Mouse (Mus musculus): ENCODE measurements at regions not wholly inside any gene's neighbourhood (a gene's known extent, or its start where the extent isn't known, plus 50 kb on each side); places are given as distances from the start of the nearest gene placed in this dataset.

DNA sequence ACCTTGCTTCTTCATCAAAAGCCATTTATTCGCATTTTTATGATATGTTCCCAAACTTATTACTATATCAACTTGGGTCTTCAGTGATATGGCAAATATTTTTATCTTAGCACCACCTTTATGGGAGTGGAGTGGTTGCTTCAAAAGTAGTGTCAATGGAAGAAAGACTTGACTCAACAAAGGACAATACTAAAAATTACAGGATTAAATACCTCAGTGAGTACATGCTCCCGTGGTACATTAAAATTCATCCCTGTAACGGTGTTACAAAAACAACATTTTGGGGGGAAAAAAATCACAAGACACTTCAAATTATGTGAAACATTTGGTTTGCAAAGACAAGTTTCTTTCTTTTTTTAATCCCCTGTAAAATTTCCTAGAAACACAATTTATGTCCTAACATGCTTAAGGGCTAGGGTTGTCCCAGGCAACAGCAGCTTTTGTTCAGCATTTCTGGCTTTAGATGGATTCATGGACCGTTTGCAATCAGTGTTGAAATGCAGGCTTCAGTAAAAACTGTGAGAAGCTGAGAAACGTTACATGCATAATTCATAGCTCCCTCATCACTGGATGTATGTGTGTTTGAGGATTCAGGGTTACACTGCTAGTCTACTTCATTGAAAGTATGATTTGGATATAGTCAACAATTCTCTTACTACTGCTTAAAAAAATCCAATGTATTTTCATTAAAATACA, 700.8 kb upstream of the Tenm2 start:
- no peak overlapping the region for H3K27ac ChIP-seq (ENCODE audit: low read length)
- ATAC-seq (no peak), DNase-seq (ENCODE audit: low spot score) (no peak)
- no peaks in the 10 kb centered on the region for H3K9me3 ChIP-seq (ENCODE audit: low read length)
- H3K4me3 ChIP-seq (ENCODE audit: low read depth, low read length) = no peak overlapping the region
- no peaks in the 10 kb centered on the region for H3K4me1 ChIP-seq (ENCODE audit: insufficient read depth, low read depth, low read length)
- no peak overlapping the region for H3K9ac ChIP-seq (replicated peaks; ENCODE audit: low read depth)
- 78% methylated on average over 5 of the region's 5 CpGs for WGBS
- no peaks in the 10 kb centered on the region for H3K27me3 ChIP-seq (replicated peaks; ENCODE audit: insufficient read depth, low read length)
- TF ChIP-seq EP300 (IDR thresholded peaks at IDR 0.05) (no peak), CTCF (IDR thresholded peaks at IDR 0.05) (no peak)
- no peaks in the 10 kb centered on the region for H3K36me3 ChIP-seq (ENCODE audit: insufficient read depth, low read length)
- no peak overlapping the region for H3K4me2 ChIP-seq (replicated peaks; ENCODE audit: low read depth, low read length)

DNA sequence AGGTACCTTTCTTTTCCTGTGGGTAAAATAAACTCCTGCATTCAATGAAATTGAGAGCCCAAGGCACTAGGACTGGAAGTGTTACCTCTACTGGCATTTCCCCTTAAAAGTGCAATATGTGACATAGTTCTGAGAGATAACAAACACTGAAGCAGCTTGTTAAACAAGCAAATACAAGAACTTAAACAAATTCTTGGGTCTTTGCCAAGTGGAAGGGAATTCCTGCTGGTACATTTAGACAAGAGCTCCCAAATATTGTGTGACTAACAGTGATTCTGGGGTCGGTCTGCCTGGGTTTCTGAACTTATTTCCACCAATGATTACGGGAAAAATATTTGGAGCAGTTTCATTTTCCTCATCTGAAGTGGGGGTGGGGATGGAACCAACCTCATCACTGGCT, 677.4 kb upstream of the Tenm2 start:
- H3K27ac ChIP-seq (ENCODE audit: low read length) = no peak overlapping the region
- peak; percentile 12 for DNase-seq (ENCODE audit: low spot score)
- H3K4me3 ChIP-seq (ENCODE audit: low read depth, low read length) = no peak overlapping the region
- H3K9ac ChIP-seq (replicated peaks; ENCODE audit: low read depth) = no peak overlapping the region
- no peak for ATAC-seq
- H3K36me3 ChIP-seq (ENCODE audit: insufficient read depth, low read length) = no peaks in the 10 kb centered on the region
- peaks cover 3% of the 10 kb centered on the region; the same call in 1 of the 2 replicates for H3K4me1 ChIP-seq (ENCODE audit: insufficient read depth, low read depth, low read length)
- WGBS = 31% methylated on average over 2 of the region's 2 CpGs
- no peaks in the 10 kb centered on the region for H3K27me3 ChIP-seq (replicated peaks; ENCODE audit: insufficient read depth, low read length)
- TF ChIP-seq EP300 (IDR thresholded peaks at IDR 0.05) (no peak), CTCF (IDR thresholded peaks at IDR 0.05) (no peak)
- no peak overlapping the region for H3K4me2 ChIP-seq (replicated peaks; ENCODE audit: low read depth, low read length)
- no peaks in the 10 kb centered on the region for H3K9me3 ChIP-seq (ENCODE audit: low read length)

DNA sequence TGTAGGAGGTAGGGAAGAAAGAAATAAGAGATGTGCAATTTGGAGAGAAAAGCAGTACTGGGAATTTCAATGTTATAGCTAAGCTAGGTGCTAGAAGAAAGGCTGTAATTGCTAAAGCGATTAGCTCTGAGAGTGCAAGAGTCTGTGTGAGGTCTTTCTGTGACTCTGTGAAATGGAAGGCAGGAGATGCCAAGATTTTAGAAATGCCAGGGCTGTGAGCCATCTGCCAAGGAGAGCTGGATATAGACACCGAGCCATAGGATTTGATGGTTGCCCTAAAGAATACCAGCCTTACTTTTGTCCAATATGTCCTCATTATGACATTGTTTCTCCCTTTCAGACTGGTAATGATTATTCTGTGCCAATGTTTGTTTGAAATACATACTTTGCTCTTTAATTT, 669.2 kb upstream of the Tenm2 start:
- H3K4me2 ChIP-seq (replicated peaks; ENCODE audit: low read depth, low read length) = no peak overlapping the region
- H3K4me3 ChIP-seq (ENCODE audit: low read depth, low read length) = no peak overlapping the region
- H3K4me1 ChIP-seq (ENCODE audit: insufficient read depth, low read depth, low read length) = no peaks in the 10 kb centered on the region
- H3K9me3 ChIP-seq (ENCODE audit: low read length) = no peaks in the 10 kb centered on the region
- no peak overlapping the region for H3K27ac ChIP-seq (ENCODE audit: low read length)
- 84% methylated on average over 2 of the region's 2 CpGs for WGBS
- no peaks in the 10 kb centered on the region for H3K36me3 ChIP-seq (ENCODE audit: insufficient read depth, low read length)
- H3K27me3 ChIP-seq (replicated peaks; ENCODE audit: insufficient read depth, low read length) = no peaks in the 10 kb centered on the region
- no peak for DNase-seq (ENCODE audit: low spot score)
- H3K9ac ChIP-seq (replicated peaks; ENCODE audit: low read depth) = no peak overlapping the region
- no peak for ATAC-seq
- TF ChIP-seq CTCF (IDR thresholded peaks at IDR 0.05) (no peak), EP300 (IDR thresholded peaks at IDR 0.05) (no peak)

DNA sequence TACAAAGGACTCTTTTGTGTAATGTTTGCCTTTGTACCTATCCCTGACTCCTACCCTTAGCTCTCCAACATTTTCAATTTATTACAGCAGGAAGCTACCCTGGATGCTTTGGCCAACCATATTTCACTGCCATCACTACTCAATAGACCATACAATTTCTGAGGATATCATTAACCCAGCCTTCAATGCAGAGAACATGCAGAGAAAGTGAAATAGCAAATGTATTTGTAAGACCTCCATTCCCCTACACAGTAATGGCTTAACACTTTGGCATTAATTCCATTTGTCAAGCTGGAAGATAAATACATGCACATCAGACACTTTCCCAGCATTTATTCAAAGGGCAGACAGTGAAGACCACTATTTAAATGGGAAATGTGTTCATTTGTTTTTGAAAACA, 661.9 kb upstream of the Tenm2 start:
- ATAC-seq = no peak
- DNase-seq (ENCODE audit: low spot score) = no peak
- Histone ChIP-seq H3K9ac (replicated peaks; ENCODE audit: low read depth) (no peak overlapping the region), H3K27me3 (replicated peaks; ENCODE audit: insufficient read depth, low read length) (no peaks in the 10 kb centered on the region), H3K4me2 (replicated peaks; ENCODE audit: low read depth, low read length) (no peak overlapping the region), H3K36me3 (ENCODE audit: insufficient read depth, low read length) (no peaks in the 10 kb centered on the region), H3K27ac (ENCODE audit: low read length) (no peak overlapping the region), H3K9me3 (ENCODE audit: low read length) (no peaks in the 10 kb centered on the region), H3K4me3 (ENCODE audit: low read depth, low read length) (no peak overlapping the region), H3K4me1 (ENCODE audit: insufficient read depth, low read depth, low read length) (no peaks in the 10 kb centered on the region)
- TF ChIP-seq CTCF (IDR thresholded peaks at IDR 0.05) = no peak
- no peak for TF ChIP-seq EP300 (IDR thresholded peaks at IDR 0.05)

DNA sequence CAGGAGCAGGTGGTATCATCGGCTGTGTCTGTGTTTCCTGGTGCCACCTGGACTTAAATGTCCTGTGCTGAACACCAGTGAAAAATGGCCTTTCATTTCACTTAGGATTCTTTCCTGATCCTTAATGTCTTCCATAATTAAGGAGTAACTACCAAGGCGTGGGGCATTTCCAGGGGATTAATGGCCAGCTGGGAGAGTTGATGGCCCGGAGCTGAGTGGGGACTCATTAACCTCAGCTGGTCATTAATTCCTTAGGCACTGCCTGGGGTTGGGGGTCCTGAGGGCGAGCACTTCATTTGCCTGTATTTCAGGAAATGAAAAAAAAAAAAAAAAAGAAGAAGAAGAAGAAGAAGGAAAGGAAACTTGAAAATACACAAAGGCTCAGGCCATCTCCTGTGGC, 647.0 kb upstream of the Tenm2 start:
- H3K4me3 ChIP-seq (ENCODE audit: low read depth, low read length) = no peak overlapping the region
- TF ChIP-seq EP300 (IDR thresholded peaks at IDR 0.05) (no peak), CTCF (IDR thresholded peaks at IDR 0.05) (no peak)
- no peaks in the 10 kb centered on the region for H3K36me3 ChIP-seq (ENCODE audit: insufficient read depth, low read length)
- H3K27ac ChIP-seq (ENCODE audit: low read length) = no peak overlapping the region
- H3K9me3 ChIP-seq (ENCODE audit: low read length) = no peaks in the 10 kb centered on the region
- no peak for ATAC-seq
- no peak overlapping the region for H3K4me2 ChIP-seq (replicated peaks; ENCODE audit: low read depth, low read length)
- 77% methylated on average over 4 of the region's 4 CpGs for WGBS
- H3K9ac ChIP-seq (replicated peaks; ENCODE audit: low read depth) = no peak overlapping the region
- H3K27me3 ChIP-seq (replicated peaks; ENCODE audit: insufficient read depth, low read length) = no peaks in the 10 kb centered on the region
- DNase-seq (ENCODE audit: low spot score) = no peak
- no peaks in the 10 kb centered on the region for H3K4me1 ChIP-seq (ENCODE audit: insufficient read depth, low read depth, low read length)

DNA sequence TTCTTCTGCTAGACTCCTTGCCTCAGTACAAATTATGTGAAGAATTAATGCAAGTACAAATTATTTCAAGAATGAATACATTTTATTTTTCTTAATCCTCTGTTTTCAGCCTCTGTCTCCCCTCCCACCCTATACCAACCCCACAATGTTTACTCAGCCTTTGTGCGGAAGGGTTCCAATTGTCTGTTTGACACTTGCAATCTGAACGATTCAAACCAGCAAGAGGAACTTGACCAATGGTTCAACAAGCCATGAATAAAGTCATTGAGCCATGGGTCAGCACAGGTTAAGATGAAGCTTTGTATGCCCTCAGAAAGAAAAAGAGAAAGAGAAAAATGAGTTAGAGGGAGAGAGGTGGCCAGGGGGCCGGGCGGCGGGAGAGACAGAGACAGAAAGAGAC, 601.5 kb upstream of the Tenm2 start:
- ATAC-seq (no peak), DNase-seq (ENCODE audit: low spot score) (no peak)
- Histone ChIP-seq H3K27me3 (replicated peaks; ENCODE audit: insufficient read depth, low read length) (no peaks in the 10 kb centered on the region), H3K4me3 (ENCODE audit: low read depth, low read length) (no peak overlapping the region), H3K9ac (replicated peaks; ENCODE audit: low read depth) (no peak overlapping the region), H3K9me3 (ENCODE audit: low read length) (no peaks in the 10 kb centered on the region), H3K27ac (ENCODE audit: low read length) (no peak overlapping the region), H3K4me1 (ENCODE audit: insufficient read depth, low read depth, low read length) (no peaks in the 10 kb centered on the region), H3K36me3 (ENCODE audit: insufficient read depth, low read length) (no peaks in the 10 kb centered on the region), H3K4me2 (replicated peaks; ENCODE audit: low read depth, low read length) (no peak overlapping the region)
- WGBS = 55% methylated on average over 5 of the region's 5 CpGs
- TF ChIP-seq EP300 (IDR thresholded peaks at IDR 0.05) = no peak
- no peak for TF ChIP-seq CTCF (IDR thresholded peaks at IDR 0.05)

DNA sequence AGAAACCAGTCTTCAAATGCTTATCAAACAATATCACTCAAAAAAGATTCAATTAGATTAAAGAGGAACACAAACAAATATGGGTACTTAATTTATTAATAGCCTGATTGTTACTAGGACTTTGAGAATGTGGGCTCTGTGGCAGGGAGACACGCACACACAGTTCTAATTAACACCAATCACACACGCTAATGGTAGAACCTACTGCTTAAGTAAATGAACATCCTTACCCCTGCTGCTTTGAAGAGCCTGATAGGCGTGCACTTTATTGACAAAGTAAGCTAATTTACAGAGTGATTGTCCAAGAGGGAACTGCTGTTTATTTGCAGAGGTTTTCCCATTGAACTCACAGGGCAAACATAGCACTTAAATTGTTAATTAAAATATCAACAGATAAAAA, 595.2 kb upstream of the Tenm2 start:
- DNase-seq (ENCODE audit: low spot score) = no peak
- 41% methylated on average over 3 of the region's 3 CpGs for WGBS
- Histone ChIP-seq H3K9me3 (ENCODE audit: low read length) (no peaks in the 10 kb centered on the region), H3K27ac (ENCODE audit: low read length) (no peak overlapping the region), H3K27me3 (replicated peaks; ENCODE audit: insufficient read depth, low read length) (no peaks in the 10 kb centered on the region), H3K4me3 (ENCODE audit: low read depth, low read length) (no peak overlapping the region), H3K36me3 (ENCODE audit: insufficient read depth, low read length) (no peaks in the 10 kb centered on the region), H3K4me1 (ENCODE audit: insufficient read depth, low read depth, low read length) (no peaks in the 10 kb centered on the region), H3K4me2 (replicated peaks; ENCODE audit: low read depth, low read length) (no peak overlapping the region), H3K9ac (replicated peaks; ENCODE audit: low read depth) (no peak overlapping the region)
- no peak for TF ChIP-seq CTCF (IDR thresholded peaks at IDR 0.05)
- ATAC-seq = no peak
